Mouse (Mus musculus): ENCODE results near the gene Hes5. TPM values are rescaled to one million over a fixed set of nuclear protein-coding genes. Genes with fewer than 3 reads are reported as not detected.

Hes5 gene
- polyA plus RNA-seq, 1 experiment from 2014 or later = 159 TPM

- Histone ChIP-seq H3K4me2 (replicated peaks; ENCODE audit: low read depth, low read length) (no peak overlapping the region), H3K4me3 (ENCODE audit: low read depth, low read length) (no peak overlapping the region), H3K27me3 (ENCODE audit: control insufficient read depth, insufficient read depth, low read length) (no peaks in the 10 kb centered on the region), H3K9ac (ENCODE audit: low read depth, low read length) (no peak overlapping the region), H3K27ac (ENCODE audit: low read depth, low read length) (no peak overlapping the region), H3K4me1 (replicated peaks; ENCODE audit: control insufficient read depth, insufficient read depth, low read length) (no peaks in the 10 kb centered on the region), H3K9me3 (ENCODE audit: control insufficient read depth, low read length) (no peaks in the 10 kb centered on the region), H3K36me3 (ENCODE audit: control insufficient read depth, insufficient read depth, low read length) (no peaks in the 10 kb centered on the region)
- ATAC-seq (ENCODE audit: low FRiP score) = no peak
- no peak for DNase-seq (ENCODE audit: low spot score)
These were observed 47.4 kb downstream of the Hes5 start for GRCm38 (mm10) chr4:155008075-155008474.

GRCm38 (mm10) chr4:155009216-155009615 is 48.5 kb downstream of the Hes5 start:
- H3K9ac ChIP-seq (ENCODE audit: low read depth, low read length) = no peak overlapping the region
- H3K9me3 ChIP-seq (ENCODE audit: control insufficient read depth, low read length) = no peaks in the 10 kb centered on the region
- H3K27ac ChIP-seq (ENCODE audit: low read depth, low read length) = no peak overlapping the region
- no peaks in the 10 kb centered on the region for H3K27me3 ChIP-seq (ENCODE audit: control insufficient read depth, insufficient read depth, low read length)
- DNase-seq (ENCODE audit: low spot score) (no peak), ATAC-seq (ENCODE audit: low FRiP score) (no peak)
- no peaks in the 10 kb centered on the region for H3K4me1 ChIP-seq (replicated peaks; ENCODE audit: control insufficient read depth, insufficient read depth, low read length)
- no peaks in the 10 kb centered on the region for H3K36me3 ChIP-seq (ENCODE audit: control insufficient read depth, insufficient read depth, low read length)
- no peak overlapping the region for H3K4me2 ChIP-seq (replicated peaks; ENCODE audit: low read depth, low read length)
- WGBS = 83% methylated on average over 3 of the region's 3 CpGs
- no peak overlapping the region for H3K4me3 ChIP-seq (ENCODE audit: low read depth, low read length)

GRCm38 (mm10) chr4:155010870-155011269 is 50.1 kb downstream of the Hes5 start:
- H3K27ac ChIP-seq (ENCODE audit: low read depth, low read length) = no peak overlapping the region
- H3K27me3 ChIP-seq (ENCODE audit: control insufficient read depth, insufficient read depth, low read length) = no peaks in the 10 kb centered on the region
- no peak overlapping the region for H3K4me2 ChIP-seq (replicated peaks; ENCODE audit: low read depth, low read length)
- no peaks in the 10 kb centered on the region for H3K9me3 ChIP-seq (ENCODE audit: control insufficient read depth, low read length)
- H3K36me3 ChIP-seq (ENCODE audit: control insufficient read depth, insufficient read depth, low read length) = no peaks in the 10 kb centered on the region
- H3K4me1 ChIP-seq (replicated peaks; ENCODE audit: control insufficient read depth, insufficient read depth, low read length) = no peaks in the 10 kb centered on the region
- WGBS = 84% methylated on average over 5 of the region's 5 CpGs
- DNase-seq (ENCODE audit: low spot score) = no peak
- no peak overlapping the region for H3K9ac ChIP-seq (ENCODE audit: low read depth, low read length)
- no peak for ATAC-seq (ENCODE audit: low FRiP score)
- H3K4me3 ChIP-seq (ENCODE audit: low read depth, low read length) = no peak overlapping the region

GRCm38 (mm10) chr4:155011312-155012025 is 50.7 kb downstream of the Hes5 start:
- Histone ChIP-seq H3K27me3 (ENCODE audit: control insufficient read depth, insufficient read depth, low read length) (no peaks in the 10 kb centered on the region), H3K27ac (ENCODE audit: low read depth, low read length) (no peak overlapping the region), H3K4me1 (replicated peaks; ENCODE audit: control insufficient read depth, insufficient read depth, low read length) (peaks cover 2% of the 10 kb centered on the region; the same call in 1 of the 2 replicates), H3K4me3 (ENCODE audit: low read depth, low read length) (no peak overlapping the region), H3K36me3 (ENCODE audit: control insufficient read depth, insufficient read depth, low read length) (no peaks in the 10 kb centered on the region), H3K9me3 (ENCODE audit: control insufficient read depth, low read length) (no peaks in the 10 kb centered on the region), H3K4me2 (replicated peaks; ENCODE audit: low read depth, low read length) (no peak overlapping the region), H3K9ac (ENCODE audit: low read depth, low read length) (no peak overlapping the region)
- no peak for ATAC-seq (ENCODE audit: low FRiP score)
- DNase-seq (ENCODE audit: low spot score) = no peak
- 86% methylated on average over 8 of the region's 8 CpGs for WGBS

Other genes with a start within 250 kb of the Hes5 start
- 0.09 and 0.32 TPM in 2 replicates for gene Ttc34, start 123.5 kb upstream of the Hes5 start, polyA plus RNA-seq (2014; fragmentation: Nextera tagmentation; extraction: Ambion mirVana)
- gene Mmel1, start 91.3 kb upstream of the Hes5 start, polyA plus RNA-seq (2014; fragmentation: Nextera tagmentation; extraction: Ambion mirVana) = 0.48 and 0.56 TPM in 2 replicates
- 39.8 and 41.4 TPM in 2 replicates for gene Fam213b, start 61.8 kb upstream of the Hes5 start, polyA plus RNA-seq (2014; fragmentation: Nextera tagmentation; extraction: Ambion mirVana)
- gene Tnfrsf14, start 32.4 kb upstream of the Hes5 start, polyA plus RNA-seq (2014; fragmentation: Nextera tagmentation; extraction: Ambion mirVana) = 1.0 and 1.1 TPM in 2 replicates
- gene Pank4, start 3.2 kb downstream of the Hes5 start, polyA plus RNA-seq (2014; fragmentation: Nextera tagmentation; extraction: Ambion mirVana) = 31.5 and 37.4 TPM in 2 replicates
- 1.5 and 2.1 TPM in 2 replicates for gene Plch2, start 95.9 kb downstream of the Hes5 start, polyA plus RNA-seq (2014; fragmentation: Nextera tagmentation; extraction: Ambion mirVana)
- 5.6 and 7.8 TPM in 2 replicates for gene Pex10, start 106.1 kb downstream of the Hes5 start, polyA plus RNA-seq (2014; fragmentation: Nextera tagmentation; extraction: Ambion mirVana)
- 156 and 166 TPM in 2 replicates for gene Rer1, start 125.5 kb downstream of the Hes5 start, polyA plus RNA-seq (2014; fragmentation: Nextera tagmentation; extraction: Ambion mirVana)
- gene Morn1, start 125.7 kb downstream of the Hes5 start, polyA plus RNA-seq (2014; fragmentation: Nextera tagmentation; extraction: Ambion mirVana) = 3.3 and 4.2 TPM in 2 replicates

All from hindbrain, embryonic 11.5 days (tissue).